Mouse (Mus musculus) cerebellum, adult 2 months (tissue): Measurements from ENCODE around the gene Npm3.
A peak's percentile ranks its signal among the peaks of the same experiment; 100 is the strongest.

Experiments used
- CTCF ChIP-seq: fragments of 200-500 bp; IDR thresholded peaks from 2 replicates; pipeline ENCODE4 v1.5.1; 2011; ENCODE audit warnings: low read depth, mild to moderate bottlenecking, control low read depth, low read length, moderate library complexity, borderline replicate concordance; ENCODE audit not compliant: insufficient read depth
- POLR2A ChIP-seq: fragments of 200-500 bp; IDR thresholded peaks from 2 replicates; pipeline ENCODE4 v1.6.1; 2011; ENCODE audit warnings: low read length, control low read depth, borderline replicate concordance; ENCODE audit not compliant: insufficient read depth

DNA sequence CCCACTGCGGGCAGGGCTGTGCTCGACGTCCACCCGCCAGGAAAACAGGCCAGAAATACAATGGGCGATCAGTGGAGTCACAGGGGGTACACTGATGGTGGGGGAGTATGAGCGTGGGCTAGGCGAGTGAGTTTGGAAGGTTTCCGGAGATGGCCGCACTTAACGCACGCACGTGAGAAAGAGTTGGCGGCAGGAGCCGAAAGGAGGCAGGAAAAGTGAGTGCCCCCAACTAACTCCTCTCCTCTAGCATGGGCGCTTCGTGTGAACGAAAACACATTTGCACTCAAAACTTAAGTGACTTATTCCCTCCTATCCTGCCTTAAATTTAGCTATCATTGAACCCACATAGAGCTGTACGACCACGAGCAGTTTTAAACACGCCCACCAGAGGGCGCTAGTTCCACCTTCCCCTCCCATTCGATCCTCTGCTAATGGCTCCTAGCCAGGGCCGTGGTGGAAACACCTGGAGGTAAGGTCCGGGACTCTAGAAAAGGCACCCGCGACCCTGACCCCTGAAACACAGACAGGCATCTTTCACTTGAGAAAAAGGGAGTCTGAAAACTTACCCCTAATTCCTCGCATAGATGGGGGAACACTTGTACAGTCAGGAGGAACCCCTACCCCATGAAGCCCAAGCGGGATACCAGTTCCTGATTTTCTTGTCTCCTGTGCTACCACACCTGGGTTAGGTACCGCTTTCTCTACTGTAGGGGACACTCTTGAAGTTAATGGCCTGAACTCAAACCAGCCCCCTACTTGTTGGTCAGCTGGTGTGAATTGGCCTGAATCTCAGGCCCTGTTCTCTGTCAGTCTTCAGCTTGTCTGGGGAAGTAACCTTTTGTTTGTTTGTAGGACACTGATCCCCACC is 3.0 kb downstream of the Npm3 start:
- peak; percentile 78 for TF ChIP-seq CTCF
- no peak for TF ChIP-seq POLR2A
